Mouse (Mus musculus) CH12.LX (cell line): Measurements from ENCODE around the gene Hmox2. TPM values are rescaled to one million over a fixed set of nuclear protein-coding genes. Genes with fewer than 3 reads are reported as not detected.
"Not testable (repeated sequence)": the region's sequence is repeated elsewhere in the genome, so short reads cannot be mapped to it uniquely, and the experiment has no call there.

Experiments
- DNase-seq: peaks from one replicate; pipeline ENCODE4 v3.0.0-alpha.2; 2013; ENCODE audit errors: extremely low read depth
- H3K27ac ChIP-seq: 2 replicates; pipeline ENCODE4 v1.5.1; 2012; ENCODE audit warnings: low read depth, mild to moderate bottlenecking, control low read depth, moderate library complexity; ENCODE audit not compliant: insufficient read depth
- H3K27me3 ChIP-seq: replicated peaks from 2 replicates; pipeline ENCODE3; 2012; ENCODE audit warnings: inconsistent platforms
- H3K36me3 ChIP-seq, 2 experiments: replicated peaks in 1 of 2; 2 replicates each; pipeline versions ENCODE3 to v1.6.1; 2012; ENCODE audit warnings: inconsistent platforms in 1 of 2, low read length in 1 of 2, mild to moderate bottlenecking in 1 of 2, mixed read lengths in 1 of 2, moderate library complexity in 1 of 2; ENCODE audit not compliant: control insufficient read depth in 1 of 2, insufficient read depth in 1 of 2
- H3K4me1 ChIP-seq, 2 experiments: 2 replicates each; pipeline ENCODE4 v1.6.1; 2012; ENCODE audit warnings: inconsistent platforms in 1 of 2, moderate library complexity in 1 of 2; ENCODE audit not compliant: insufficient read depth in 2 of 2, control insufficient read depth in 1 of 2
- H3K4me2 ChIP-seq: 2 replicates; pipeline ENCODE4 v1.6.1; 2012; ENCODE audit warnings: low read depth, mild to moderate bottlenecking, control low read depth; ENCODE audit not compliant: poor library complexity, insufficient read depth, severe bottlenecking
- H3K4me3 ChIP-seq, 3 experiments: fragments of 150-350 bp in 1 of 3; sonication (generic) in 1 of 3; replicated peaks in 1 of 3; 2 replicates each; pipeline versions ENCODE3 to v1.5.1; 2011 to 2012; ENCODE audit warnings: low read depth in 2 of 3, low read length in 2 of 3, mild to moderate bottlenecking in 2 of 3, moderate library complexity in 2 of 3, control low read depth in 1 of 3, improper control_type of control experiment in 1 of 3, inconsistent platforms in 1 of 3, mixed read lengths in 1 of 3; ENCODE audit not compliant: poor library complexity in 1 of 3
- H3K79me2 ChIP-seq: replicated peaks from 2 replicates; pipeline ENCODE4 v1.6.1; 2012; ENCODE audit warnings: mild to moderate bottlenecking, moderate library complexity; ENCODE audit not compliant: control insufficient read depth, poor library complexity, insufficient read depth, severe bottlenecking; ENCODE audit errors: extremely low read depth
- H3K9ac ChIP-seq: 2 replicates; pipeline ENCODE4 v1.6.1; 2012; ENCODE audit warnings: low read depth, mild to moderate bottlenecking, control low read depth, moderate library complexity; ENCODE audit not compliant: insufficient read depth
- H3K9me3 ChIP-seq: replicated peaks from 2 replicates; pipeline ENCODE3; 2012; ENCODE audit warnings: low read length, inconsistent platforms, mixed read lengths
- CHD1 ChIP-seq: IDR thresholded peaks from 2 replicates; pipeline ENCODE4 v1.6.1; 2012; ENCODE audit warnings: low read depth, low read length, improper control_type of control experiment, inconsistent platforms
- E2F4 ChIP-seq: IDR thresholded peaks from 2 replicates; pipeline ENCODE4 v1.6.1; 2011; ENCODE audit warnings: low read depth, low read length, improper control_type of control experiment; ENCODE audit not compliant: insufficient replicate concordance
- EP300 ChIP-seq: IDR thresholded peaks from 2 replicates; pipeline ENCODE4 v1.6.1; 2011; ENCODE audit warnings: low read length, improper control_type of control experiment
- ETS1 ChIP-seq: conservative IDR thresholded peaks from 2 replicates; pipeline ENCODE4 v1.6.1; 2012; ENCODE audit warnings: low read depth, mild to moderate bottlenecking, inconsistent platforms, low read length, improper control_type of control experiment, moderate library complexity
- IRF4 ChIP-seq: IDR thresholded peaks from 2 replicates; pipeline ENCODE4 v1.6.1; 2014; ENCODE audit warnings: low read depth, mild to moderate bottlenecking, inconsistent platforms, low read length, improper control_type of control experiment
- MAFK ChIP-seq: IDR thresholded peaks from 2 replicates; pipeline ENCODE4 v1.6.1; 2011; ENCODE audit warnings: low read length, improper control_type of control experiment; ENCODE audit not compliant: insufficient replicate concordance
- MAX ChIP-seq: IDR thresholded peaks from 2 replicates; pipeline ENCODE4 v1.6.1; 2011; ENCODE audit warnings: low read length, improper control_type of control experiment
- MYC ChIP-seq: IDR thresholded peaks from 2 replicates; pipeline ENCODE4 v1.6.1; 2011; ENCODE audit warnings: low read depth, mild to moderate bottlenecking, improper control_type of control experiment, low read length
- SIN3A ChIP-seq: IDR thresholded peaks from 2 replicates; pipeline ENCODE4 v1.6.1; 2012; ENCODE audit warnings: low read length, improper control_type of control experiment, inconsistent platforms
- TCF12 ChIP-seq: IDR thresholded peaks from 2 replicates; pipeline ENCODE4 v1.6.1; 2014; ENCODE audit warnings: low read depth, mild to moderate bottlenecking, inconsistent platforms, low read length, improper control_type of control experiment
- USF1 ChIP-seq: IDR thresholded peaks from 2 replicates; pipeline ENCODE4 v1.6.1; 2014; ENCODE audit warnings: low read depth, mild to moderate bottlenecking, inconsistent platforms, low read length, improper control_type of control experiment
- USF2 ChIP-seq: conservative IDR thresholded peaks from 2 replicates; pipeline ENCODE4 v1.6.1; 2011; ENCODE audit warnings: low read depth, low read length, improper control_type of control experiment
- ZMIZ1 ChIP-seq: IDR thresholded peaks from 2 replicates; pipeline ENCODE4 v1.6.1; 2012; ENCODE audit warnings: low read depth, mild to moderate bottlenecking, inconsistent platforms, low read length, improper control_type of control experiment
- dilution Hi-C: fragments of 300-500 bp; cut with MboI; formaldehyde crosslinking; loops from 2 replicates; pipeline ENCODE4 v1.14.3; 2020; ENCODE audit warnings: low sequenced_read_pairs; ENCODE audit not compliant: extremely low pct_unique_long_range_greater_than_20kb, extremely low pct_ligation_motif_present
- in situ Hi-C: fragments of 300-500 bp; cut with MboI; formaldehyde crosslinking; loops from 3 replicates; pipeline ENCODE4 v1.14.3; 2019; ENCODE audit warnings: low sequenced_read_pairs, low pct_ligation_motif_present, low pct_unique_long_range_greater_than_20kb, mixed read lengths
- polyA plus RNA-seq: library from polyadenylated mRNA; unstranded; fragments of >175 nt; gene quantifications from 2 replicates; pipeline ENCODE4 v1.2.1, GENCODE M21; 2012; ENCODE audit warnings: low read depth; ENCODE audit not compliant: insufficient read length
- total RNA-seq, 2 experiments: library from RNA; depleted of rRNA; stranded (reverse); fragments of 300-350 nt in 1 of 2; fragments of >200 nt in 1 of 2; gene quantifications; 2 replicates each; pipeline ENCODE4 v1.2.3; 2012 to 2014

The Hmox2 gene
- total and polyA plus RNA-seq, 3 experiments, result 72.3 to 91.9 (median 74.0) TPM

GRCm38 (mm10) chr16:4679121-4680018 lies 46.8 kb upstream of the Hmox2 start, which contains the start of gene Coro7 (continued):
- TF ChIP-seq ETS1, result peak; percentile 92

- DNase-seq, result not testable (repeated sequence)
Observed at GRCm38 (mm10) chr16:4680922-4681455, 45.2 kb upstream of the Hmox2 start.

GRCm38 (mm10) chr16:4682628-4683179 lies 43.5 kb upstream of the Hmox2 start:
- peaks cover 4 to 16% of the 10 kb centered on the region in 2 experiments for H3K36me3 ChIP-seq
- peak overlapping the region; percentile 63 to 83 (median 81) for H3K4me3 ChIP-seq
- H3K9ac ChIP-seq, result peak overlapping the region; percentile 98
- no peaks in the 10 kb centered on the region for H3K27me3 ChIP-seq
- peak overlapping the region; percentile 78 for H3K27ac ChIP-seq
- H3K9me3 ChIP-seq, result no peaks in the 10 kb centered on the region
- dilution Hi-C loops (no loop called here), in situ Hi-C loops (no loop called here)
- peaks cover 17 to 56% of the 10 kb centered on the region in 2 experiments for H3K4me1 ChIP-seq
- peaks cover 27% of the 10 kb centered on the region for H3K79me2 ChIP-seq
- peak overlapping the region; percentile 89 for H3K4me2 ChIP-seq
- TF ChIP-seq TCF12 (no peak), USF1 (peak; percentile 61), E2F4 (no peak), USF2 (peak; percentile 34), MAFK (no peak), SIN3A (0 out of 2 replicates have a peak, but pooled peaks have one; percentile 15), MAX (peak; percentile 89), MYC (peak; percentile 86; the same call in 1 of the 2 replicates), EP300 (0 out of 2 replicates have a peak, but pooled peaks have one; percentile 32)
- DNase-seq, result no peak

More at GRCm38 (mm10) chr16:4680922-4681455, 45.2 kb upstream of the Hmox2 start:
- H3K9ac ChIP-seq, H3K27me3 ChIP-seq, H3K4me2 ChIP-seq, dilution Hi-C loops, H3K9me3 ChIP-seq, H3K4me3 ChIP-seq, in situ Hi-C loops: not testable (repeated sequence)
- TF ChIP-seq CHD1 (peak; percentile 95), IRF4 (peak; percentile 26; the same call in 1 of the 2 replicates), ZMIZ1 (0 out of 2 replicates have a peak, but pooled peaks have one; percentile 4)
- peaks cover 9 to 17% of the 10 kb centered on the region in 2 experiments for H3K36me3 ChIP-seq
- H3K4me1 ChIP-seq, result peaks cover 18 to 61% of the 10 kb centered on the region in 2 experiments
- peak overlapping the region; percentile 12 for H3K27ac ChIP-seq
- H3K79me2 ChIP-seq, result peaks cover 22% of the 10 kb centered on the region
